Mouse (Mus musculus) testis, adult 2 months (tissue): Measurements from ENCODE around the gene Keap1.

Experiments used
- CTCF ChIP-seq: fragments of 200-500 bp; IDR thresholded peaks from 2 replicates; pipeline ENCODE4 v1.5.1; 2012; ENCODE audit warnings: low read depth, mild to moderate bottlenecking, inconsistent platforms, low read length, moderate library complexity; ENCODE audit not compliant: control insufficient read depth, insufficient read depth, insufficient replicate concordance
- POLR2A ChIP-seq: fragments of 200-500 bp; IDR thresholded peaks from 2 replicates; pipeline ENCODE4 v1.6.1; 2012; ENCODE audit warnings: low read depth, mild to moderate bottlenecking, inconsistent platforms, low read length, moderate library complexity; ENCODE audit not compliant: control insufficient read depth

GRCm38 (mm10) chr9:21233366-21233765 lies 5.8 kb downstream of the Keap1 start:
- TF ChIP-seq POLR2A (no peak; the same call in 1 of the 2 replicates), CTCF (no peak)
